Mouse (Mus musculus) spleen, postnatal 0 days (tissue): Measurements from ENCODE around the gene Ddb1. TPM values are rescaled to one million over a fixed set of nuclear protein-coding genes. Genes with fewer than 3 reads are reported as not detected.

ENCODE experiments used
- polyA plus RNA-seq: library from polyadenylated mRNA; unstranded; fragments of >200 nt; fragmentation: Nextera tagmentation; extraction: Ambion mirVana; gene quantifications from 2 replicates; pipeline ENCODE4 v1.2.1, GENCODE M21; 2015

The Ddb1 gene
- 127 and 136 TPM in 2 replicates for polyA plus RNA-seq

GRCm38 (mm10) chr19:10605293-10605900, at the start of gene Ddb1, which contains the start of gene Tkfc:
TSS of gene Ddb1 (plus strand) at chr19:10605327.
TSS of gene Tkfc (minus strand) at chr19:10605654.

GRCm38 (mm10) chr19:10555624-10556510, 49.3 kb upstream of the Ddb1 start, which contains the start of gene Tmem216:
TSS of gene Tmem216 (minus strand) at chr19:10556238.

GRCm38 (mm10) chr19:10576690-10577561, 28.2 kb upstream of the Ddb1 start, which contains the start of the genes Cyb561a3 and Tmem138:
TSS of gene Cyb561a3 (plus strand) at chr19:10577172.
TSS of gene Tmem138 (minus strand) at chr19:10577362.

GRCm38 (mm10) chr19:10634106-10634871, 29.2 kb downstream of the Ddb1 start, which contains the start of gene Vwce:
TSS of gene Vwce (plus strand) at chr19:10634213.

GRCm38 (mm10) chr19:10677915-10678771, 73.0 kb downstream of the Ddb1 start, which contains the start of gene Pga5:
TSS of gene Pga5 (minus strand) at chr19:10678071.

Other genes starting within 250 kb of the Ddb1 start
- 0.16 and 0.28 TPM in 2 replicates for gene Syt7, start 216.2 kb upstream of the Ddb1 start, polyA plus RNA-seq
- gene Lrrc10b, start 147.9 kb upstream of the Ddb1 start, polyA plus RNA-seq = 0.13 and 0.22 TPM in 2 replicates
- gene Ppp1r32, start 122.4 kb upstream of the Ddb1 start, polyA plus RNA-seq = 0.16 and 0.19 TPM in 2 replicates
- gene Cpsf7, start 80.1 kb upstream of the Ddb1 start, polyA plus RNA-seq = 17.7 and 22.0 TPM in 2 replicates
- 36.7 and 44.0 TPM in 2 replicates for gene Sdhaf2, start 79.2 kb upstream of the Ddb1 start, polyA plus RNA-seq
- gene Tmem216, start 49.1 kb upstream of the Ddb1 start, polyA plus RNA-seq = 23.3 and 25.9 TPM in 2 replicates
- gene Cyb561a3, start 28.2 kb upstream of the Ddb1 start, polyA plus RNA-seq = 17.8 and 25.7 TPM in 2 replicates
- 20.1 and 22.3 TPM in 2 replicates for gene Tmem138, start 28.0 kb upstream of the Ddb1 start, polyA plus RNA-seq
- gene Tkfc, start 327 bp downstream of the Ddb1 start, polyA plus RNA-seq = 4.8 and 5.8 TPM in 2 replicates
- 0.35 and 1.0 TPM in 2 replicates for gene Vwce, start 28.9 kb downstream of the Ddb1 start, polyA plus RNA-seq
- 0.45 and 1.4 TPM in 2 replicates for gene Pga5, start 72.7 kb downstream of the Ddb1 start, polyA plus RNA-seq
- 14.7 and 15.2 TPM in 2 replicates for gene Vps37c, start 83.4 kb downstream of the Ddb1 start, polyA plus RNA-seq
- gene Cd5, start 133.7 kb downstream of the Ddb1 start, polyA plus RNA-seq = 0.32 and 0.67 TPM in 2 replicates
- 0.29 and 0.40 TPM in 2 replicates for gene Cd6, start 224.7 kb downstream of the Ddb1 start, polyA plus RNA-seq
- gene Slc15a3, start 234.4 kb downstream of the Ddb1 start, polyA plus RNA-seq = 4.9 and 6.8 TPM in 2 replicates